Mouse (Mus musculus): Measurements from ENCODE around the gene Tor1aip1. TPM values are rescaled to one million over a fixed set of nuclear protein-coding genes. Genes with fewer than 3 reads are reported as not detected.

The Tor1aip1 gene
- polyA plus RNA-seq, 1 experiment, result 60.3 TPM

DNA sequence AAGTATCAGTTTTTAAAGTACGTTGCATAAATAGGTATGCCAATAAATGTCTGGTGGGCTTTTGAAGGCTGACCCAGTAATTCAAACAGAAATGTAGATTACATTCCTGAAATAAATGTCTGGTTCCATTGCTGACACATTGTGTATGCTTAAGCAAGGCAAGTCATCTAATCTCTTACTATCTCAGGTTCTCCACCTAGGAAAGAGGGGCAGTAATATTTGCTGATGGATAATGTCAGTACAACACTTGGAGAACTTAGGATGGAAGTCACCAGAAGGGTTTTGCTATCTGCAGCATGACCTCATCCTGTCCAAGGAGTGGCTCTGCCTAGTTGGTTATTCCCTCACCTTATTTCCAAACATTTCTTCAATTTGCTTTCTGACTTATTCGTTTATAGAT lies 41.8 kb downstream of the Tor1aip1 start:
- Histone ChIP-seq H3K4me3 (replicated peaks; ENCODE audit: control insufficient read depth, low read depth, low read length) (no peak overlapping the region), H3K4me1 (ENCODE audit: control insufficient read depth, insufficient read depth, low read length) (no peaks in the 10 kb centered on the region), H3K27ac (ENCODE audit: control insufficient read depth, insufficient read depth, low read depth, low read length, poor library complexity) (no peak overlapping the region)
- no peak for TF ChIP-seq POLR2A (IDR thresholded peaks at IDR 0.05; ENCODE audit: borderline replicate concordance, control insufficient read depth, low read depth, low read length)
- no peak for TF ChIP-seq CTCF (IDR thresholded peaks at IDR 0.05; ENCODE audit: control insufficient read depth, insufficient read depth, low read length)
- WGBS, result 82% methylated on average over 2 of the region's 2 CpGs

GRCm38 (mm10) chr1:155990391-155990790 lies 45.9 kb downstream of the Tor1aip1 start:
- Histone ChIP-seq H3K4me1 (ENCODE audit: control insufficient read depth, insufficient read depth, low read length) (no peaks in the 10 kb centered on the region), H3K4me3 (replicated peaks; ENCODE audit: control insufficient read depth, low read depth, low read length) (no peak overlapping the region), H3K27ac (ENCODE audit: control insufficient read depth, insufficient read depth, low read depth, low read length, poor library complexity) (no peak overlapping the region)
- TF ChIP-seq CTCF (IDR thresholded peaks at IDR 0.05; ENCODE audit: control insufficient read depth, insufficient read depth, low read length) (no peak), POLR2A (IDR thresholded peaks at IDR 0.05; ENCODE audit: borderline replicate concordance, control insufficient read depth, low read depth, low read length) (no peak)
- WGBS, result 82% methylated on average over 11 of the region's 11 CpGs

DNA sequence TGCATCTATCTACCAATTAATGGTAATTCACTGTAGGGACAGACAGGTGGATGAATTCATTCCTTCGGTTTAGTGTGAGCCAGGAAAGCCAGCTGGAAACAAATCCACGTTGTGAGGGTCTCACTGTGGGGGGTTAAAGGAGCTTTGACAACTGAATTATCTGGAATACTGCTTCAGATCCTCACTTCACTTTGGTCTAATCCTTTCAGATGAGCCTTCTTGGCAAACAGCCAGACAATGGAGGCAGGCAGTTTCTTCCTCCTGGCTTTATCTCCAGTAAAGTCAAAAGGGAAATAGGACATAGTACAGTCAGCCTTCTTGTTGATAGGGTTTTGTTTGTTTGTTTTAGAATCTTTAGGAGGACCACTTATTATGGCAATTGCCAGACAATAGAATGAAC lies 46.9 kb downstream of the Tor1aip1 start:
- H3K4me3 ChIP-seq (replicated peaks; ENCODE audit: control insufficient read depth, low read depth, low read length), result no peak overlapping the region
- no peak for TF ChIP-seq POLR2A (IDR thresholded peaks at IDR 0.05; ENCODE audit: borderline replicate concordance, control insufficient read depth, low read depth, low read length)
- TF ChIP-seq CTCF (IDR thresholded peaks at IDR 0.05; ENCODE audit: control insufficient read depth, insufficient read depth, low read length), result no peak
- no peaks in the 10 kb centered on the region for H3K4me1 ChIP-seq (ENCODE audit: control insufficient read depth, insufficient read depth, low read length)
- H3K27ac ChIP-seq (ENCODE audit: control insufficient read depth, insufficient read depth, low read depth, low read length, poor library complexity), result no peak overlapping the region
- WGBS, result 66% methylated on average over 2 of the region's 2 CpGs

DNA sequence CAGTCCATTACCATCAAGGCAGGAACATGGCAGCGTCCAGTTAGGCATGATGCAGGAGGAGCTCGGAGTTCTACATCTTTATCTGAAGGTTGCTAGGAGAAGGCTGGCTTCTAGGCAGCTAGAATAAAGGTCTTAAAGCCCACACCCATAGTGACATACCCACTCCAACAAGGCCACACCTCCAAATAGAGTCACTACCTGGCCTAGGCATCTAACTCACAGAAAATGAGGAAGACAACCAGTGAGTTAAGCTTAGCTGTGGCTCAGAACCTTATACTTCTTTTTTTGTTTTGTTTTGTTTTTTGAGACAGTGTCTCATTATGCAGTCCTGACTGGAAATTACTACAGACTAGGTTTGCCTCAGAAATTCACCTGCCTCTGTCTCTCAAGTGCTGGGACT lies 48.7 kb downstream of the Tor1aip1 start:
- Histone ChIP-seq H3K4me3 (replicated peaks; ENCODE audit: control insufficient read depth, low read depth, low read length) (no peak overlapping the region), H3K4me1 (ENCODE audit: control insufficient read depth, insufficient read depth, low read length) (no peaks in the 10 kb centered on the region), H3K27ac (ENCODE audit: control insufficient read depth, insufficient read depth, low read depth, low read length, poor library complexity) (no peak overlapping the region)
- TF ChIP-seq POLR2A (IDR thresholded peaks at IDR 0.05; ENCODE audit: borderline replicate concordance, control insufficient read depth, low read depth, low read length), result no peak
- TF ChIP-seq CTCF (IDR thresholded peaks at IDR 0.05; ENCODE audit: control insufficient read depth, insufficient read depth, low read length), result no peak
- WGBS, result 80% methylated on average over 2 of the region's 2 CpGs

GRCm38 (mm10) chr1:155974931-155975330 lies 61.3 kb downstream of the Tor1aip1 start:
- no peaks in the 10 kb centered on the region for H3K4me1 ChIP-seq (ENCODE audit: control insufficient read depth, insufficient read depth, low read length)
- no peak for TF ChIP-seq CTCF (IDR thresholded peaks at IDR 0.05; ENCODE audit: control insufficient read depth, insufficient read depth, low read length)
- no peak for TF ChIP-seq POLR2A (IDR thresholded peaks at IDR 0.05; ENCODE audit: borderline replicate concordance, control insufficient read depth, low read depth, low read length)
- no peak overlapping the region for H3K4me3 ChIP-seq (replicated peaks; ENCODE audit: control insufficient read depth, low read depth, low read length)
- WGBS, result 58% methylated on average over 2 of the region's 2 CpGs
- no peak overlapping the region for H3K27ac ChIP-seq (ENCODE audit: control insufficient read depth, insufficient read depth, low read depth, low read length, poor library complexity)

DNA sequence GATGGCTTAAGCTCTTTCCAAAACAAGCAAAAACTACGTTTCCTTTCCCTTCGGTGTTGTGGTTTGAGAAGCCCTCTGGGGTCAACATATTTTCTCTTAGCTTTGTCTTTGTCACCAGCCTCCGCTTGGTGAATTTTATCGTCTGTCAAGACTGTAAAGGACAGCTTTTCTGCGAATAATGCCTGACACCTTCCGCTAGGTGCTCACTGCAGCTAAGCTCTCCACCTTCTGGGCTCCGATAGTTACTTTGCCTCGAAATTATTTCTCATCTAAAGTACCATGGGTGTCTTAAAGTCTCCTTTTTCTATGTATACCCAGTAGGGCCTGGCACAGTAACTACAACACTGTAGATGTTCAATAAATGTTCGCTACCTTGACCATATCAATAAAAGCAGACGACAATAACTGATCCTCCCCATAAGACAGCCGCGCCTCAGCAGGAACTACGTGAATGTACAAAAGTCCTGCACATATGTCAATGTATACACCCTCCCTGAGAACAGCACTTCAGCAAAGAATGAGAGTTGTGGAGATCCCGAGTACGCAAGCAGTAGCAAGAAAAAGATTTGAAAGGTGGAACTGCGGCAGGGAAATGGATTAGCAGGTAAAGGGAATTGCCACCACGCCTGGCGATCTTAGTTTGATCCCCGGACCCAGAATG lies 62.4 kb downstream of the Tor1aip1 start:
- Histone ChIP-seq H3K27ac (ENCODE audit: control insufficient read depth, insufficient read depth, low read depth, low read length, poor library complexity) (peak overlapping the region; percentile 94), H3K4me1 (ENCODE audit: control insufficient read depth, insufficient read depth, low read length) (peaks cover under 1% of the 10 kb centered on the region), H3K4me3 (replicated peaks; ENCODE audit: control insufficient read depth, low read depth, low read length) (peak overlapping the region; percentile 85)
- WGBS, result 5% methylated on average over 19 of the region's 19 CpGs
- no peak for TF ChIP-seq CTCF (IDR thresholded peaks at IDR 0.05; ENCODE audit: control insufficient read depth, insufficient read depth, low read length)
- TF ChIP-seq POLR2A (IDR thresholded peaks at IDR 0.05; ENCODE audit: borderline replicate concordance, control insufficient read depth, low read depth, low read length), result no peak

DNA sequence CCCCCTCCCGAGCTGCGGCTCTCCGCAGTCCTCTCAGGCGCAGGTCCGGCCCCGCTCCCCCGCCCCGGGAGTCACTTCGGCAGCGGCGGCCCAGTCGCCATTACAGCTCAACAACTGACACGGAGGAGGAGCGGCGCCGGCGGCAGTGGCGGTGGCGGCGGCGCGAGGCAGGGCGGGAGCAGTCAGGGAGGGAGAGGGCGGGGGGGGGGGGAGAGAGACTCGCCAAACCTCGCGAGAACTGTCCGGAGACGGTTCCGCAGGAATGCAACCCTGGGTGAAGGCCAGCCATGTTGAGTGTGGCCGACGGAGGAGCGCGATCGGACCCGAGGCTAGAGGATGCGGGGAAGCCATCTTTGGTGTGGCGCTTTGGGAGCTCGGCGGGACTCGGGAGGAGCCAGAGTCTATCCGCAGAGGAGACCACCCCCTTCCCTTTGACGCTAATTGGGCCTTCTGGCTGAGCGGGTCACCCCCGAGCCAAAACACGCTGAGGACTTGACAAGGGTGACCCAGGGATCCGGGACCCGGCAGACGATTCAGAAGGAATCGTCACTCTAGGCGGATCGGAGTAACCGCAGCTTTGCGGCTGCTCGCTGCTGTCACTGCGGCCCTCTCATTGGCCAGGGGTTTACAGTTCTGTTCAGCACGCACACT lies 63.1 kb downstream of the Tor1aip1 start, which contains the start of gene Cep350:
TSS of gene Cep350 (minus strand) at position 188 of the 651 bp plus-strand sequence.
- Histone ChIP-seq H3K4me3 (replicated peaks; ENCODE audit: control insufficient read depth, low read depth, low read length) (peak within 1 kb of the TSS; percentile 85), H3K4me1 (ENCODE audit: control insufficient read depth, insufficient read depth, low read length) (peaks cover 1% of the 10 kb centered on the region), H3K27ac (ENCODE audit: control insufficient read depth, insufficient read depth, low read depth, low read length, poor library complexity) (peak within 1 kb of the TSS; percentile 97)
- TF ChIP-seq CTCF (IDR thresholded peaks at IDR 0.05; ENCODE audit: control insufficient read depth, insufficient read depth, low read length), result no peak
- peak; percentile 64 for TF ChIP-seq POLR2A (IDR thresholded peaks at IDR 0.05; ENCODE audit: borderline replicate concordance, control insufficient read depth, low read depth, low read length)
- under 1% methylated on average over 53 of the region's 57 CpGs for WGBS

DNA sequence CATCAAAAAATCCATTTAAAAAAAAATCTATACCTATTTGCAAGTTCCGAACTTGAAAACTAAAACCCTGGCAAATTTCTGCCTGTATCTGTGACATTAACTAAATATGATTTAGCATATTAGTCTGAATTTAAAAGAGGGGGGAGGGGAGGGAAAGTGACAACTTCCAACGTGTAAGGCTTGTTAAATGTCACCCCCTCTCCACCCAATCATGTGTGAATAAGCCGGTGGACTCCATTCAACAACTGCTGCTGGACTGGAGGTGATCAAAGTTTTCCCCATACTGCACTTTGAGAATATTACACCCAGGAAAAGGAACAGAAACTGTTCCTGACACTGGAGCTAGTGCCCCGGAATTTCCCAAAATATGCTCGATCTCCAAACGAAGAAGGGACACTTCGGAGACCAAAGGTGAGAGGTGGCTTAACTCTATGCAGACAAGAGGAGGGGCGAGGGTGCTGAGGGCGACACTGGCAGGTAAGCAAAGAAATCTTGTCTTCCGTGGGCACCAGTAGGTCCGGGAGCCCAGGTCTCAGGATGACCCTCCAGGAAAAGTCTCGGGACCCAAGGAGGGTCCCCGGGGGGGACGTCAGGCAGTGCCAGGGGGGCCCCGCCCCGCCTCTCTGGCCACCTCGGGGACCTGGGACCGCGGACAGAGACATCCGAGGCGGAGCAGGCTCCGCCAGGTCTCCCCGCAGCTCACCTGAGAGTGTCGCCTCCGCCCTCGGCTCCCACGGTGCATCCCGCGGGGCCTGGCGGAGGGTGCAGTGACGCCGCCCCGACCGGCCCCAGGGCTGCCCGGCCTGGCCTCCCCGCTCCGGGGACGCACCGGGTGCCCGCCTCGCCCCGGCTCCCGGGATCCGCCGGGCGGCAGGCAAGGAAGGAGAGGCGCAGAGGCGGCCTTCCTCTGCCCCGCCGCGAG lies 63.9 kb downstream of the Tor1aip1 start:
- TF ChIP-seq POLR2A (IDR thresholded peaks at IDR 0.05; ENCODE audit: borderline replicate concordance, control insufficient read depth, low read depth, low read length), result no peak
- TF ChIP-seq CTCF (IDR thresholded peaks at IDR 0.05; ENCODE audit: control insufficient read depth, insufficient read depth, low read length), result no peak
- H3K27ac ChIP-seq (ENCODE audit: control insufficient read depth, insufficient read depth, low read depth, low read length, poor library complexity), result peak overlapping the region; percentile 97
- H3K4me1 ChIP-seq (ENCODE audit: control insufficient read depth, insufficient read depth, low read length), result peaks cover 1% of the 10 kb centered on the region
- under 1% methylated on average over 50 of the region's 51 CpGs for WGBS
- H3K4me3 ChIP-seq (replicated peaks; ENCODE audit: control insufficient read depth, low read depth, low read length), result peak overlapping the region; percentile 74

Other genes with a start within 250 kb of the Tor1aip1 start
- 18.1 and 28.2 TPM in 2 replicates for gene Qsox1, start 223.6 kb downstream of the Tor1aip1 start, polyA plus RNA-seq (2011; ENCODE audit: insufficient read depth, insufficient read length, low replicate concordance, missing spikeins)
- 11.7 and 21.3 TPM in 2 replicates for gene Cep350, start 63.2 kb downstream of the Tor1aip1 start, polyA plus RNA-seq (2011; ENCODE audit: insufficient read depth, insufficient read length, low replicate concordance, missing spikeins)
- gene Tor1aip2, start 1.1 kb downstream of the Tor1aip1 start, polyA plus RNA-seq (2011; ENCODE audit: insufficient read depth, insufficient read length, low replicate concordance, missing spikeins), result 35.7 and 50.4 TPM in 2 replicates
- gene Fam163a, start 168.5 kb upstream of the Tor1aip1 start, polyA plus RNA-seq (2011; ENCODE audit: insufficient read depth, insufficient read length, low replicate concordance, missing spikeins), result not detected in 2 replicates